7 mouse cellular contexts compared by ENCODE assay signal in the genomic region with DNA sequence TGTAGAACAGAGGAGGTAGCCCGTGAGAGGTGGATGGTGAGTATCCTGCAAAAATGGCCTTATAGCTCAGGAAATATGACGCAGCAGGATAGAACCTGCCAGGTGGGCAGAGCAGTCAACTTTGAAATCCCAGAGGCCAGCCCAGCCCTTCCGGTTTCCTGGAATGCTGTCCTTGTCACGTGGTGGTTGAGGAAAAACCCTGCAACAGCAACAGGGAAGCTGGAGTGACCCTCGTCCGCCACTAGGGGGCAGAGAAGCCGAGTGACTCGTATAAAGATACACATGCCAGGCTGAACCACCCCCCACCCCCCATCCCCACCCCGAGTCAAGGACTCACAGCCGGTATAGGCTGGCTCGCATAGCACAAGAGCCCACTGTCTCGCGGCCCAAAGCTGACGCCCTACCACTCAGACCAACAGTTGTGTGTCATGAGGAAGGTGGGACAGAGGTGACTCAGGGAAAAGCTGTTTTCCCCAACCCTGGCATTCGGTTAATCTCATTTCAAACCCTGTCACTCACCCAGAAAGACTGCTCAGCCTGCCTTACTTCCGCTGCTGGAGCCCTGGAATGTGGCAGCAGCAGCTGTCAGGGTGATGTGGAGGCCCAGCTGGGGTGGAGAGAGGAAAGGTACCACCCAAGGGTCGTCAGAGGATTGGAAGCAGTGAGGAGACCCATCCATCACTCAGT.
DNase-seq lines count a peak whose midpoint lies in the region; ATAC-seq and TF ChIP-seq lines count a peak whose summit lies in the region.

No protein-coding gene starts in this region.

- H3K4me2 ChIP-seq in limb, embryonic 11.5 days (ENCODE audit: low read depth, severe bottlenecking): peak overlapping the region; percentile 49
- H3K4me2 ChIP-seq in midbrain, embryonic 12.5 days (replicated peaks): peak overlapping the region; percentile 48

- ATAC-seq in limb, embryonic 11.5 days (ENCODE audit: insufficient number of reproducible peaks, low FRiP score, low TSS enrichment, low read depth): peak; percentile 92
- ATAC-seq in midbrain, embryonic 12.5 days (ENCODE audit: low FRiP score, low read depth): peak; percentile 93

- intact Hi-C loops in heart, adult 2 months (cut with DNase I): loop anchor here (2.0 kb wide), 1 partner anchor 16 kb away; no protein-coding TSS in a partner anchor

- peak; percentile 89 for TF ChIP-seq CTCF in heart, adult 2 months (IDR thresholded peaks at IDR 0.05)

- H3K9me3 ChIP-seq in limb, embryonic 11.5 days (ENCODE audit: control insufficient read depth, low read length): no peaks in the 10 kb centered on the region
- H3K9me3 ChIP-seq in midbrain, embryonic 12.5 days: no peaks in the 10 kb centered on the region

- H3K27ac ChIP-seq in heart, adult 2 months: peak overlapping the region; percentile 95
- H3K27ac ChIP-seq in limb, embryonic 11.5 days (replicated peaks; ENCODE audit: low read depth, low read length): no peak overlapping the region; the same call in 1 of the 2 replicates
- peak overlapping the region; percentile 58 for H3K27ac ChIP-seq in midbrain, embryonic 12.5 days (replicated peaks)

- peak overlapping the region; percentile 33 for H3K4me3 ChIP-seq in heart, adult 2 months
- H3K4me3 ChIP-seq in limb, embryonic 11.5 days (ENCODE audit: low read depth, low read length): peak overlapping the region; percentile 25
- H3K4me3 ChIP-seq in midbrain, embryonic 12.5 days: peak overlapping the region; percentile 29

- peak; percentile 81 for TF ChIP-seq EP300 in heart, adult 2 months (IDR thresholded peaks at IDR 0.05; ENCODE audit: insufficient read depth, low read depth, low read length)

- peaks cover 4% of the 10 kb centered on the region for H3K4me1 ChIP-seq in heart, adult 2 months (ENCODE audit: control insufficient read depth, insufficient read depth, low read length)
- H3K4me1 ChIP-seq in limb, embryonic 11.5 days (ENCODE audit: control insufficient read depth, insufficient read depth, low read length): peaks cover 6% of the 10 kb centered on the region; the same call in 1 of the 2 replicates
- peaks cover 21% of the 10 kb centered on the region for H3K4me1 ChIP-seq in midbrain, embryonic 12.5 days

- H3K9ac ChIP-seq in heart, adult 2 months (ENCODE audit: low read depth, low read length): peak overlapping the region; percentile 28
- H3K9ac ChIP-seq in limb, embryonic 11.5 days (ENCODE audit: low read length): peak overlapping the region; percentile 23; the same call in 1 of the 2 replicates
- peak overlapping the region; percentile 5; the same call in 1 of the 2 replicates for H3K9ac ChIP-seq in midbrain, embryonic 12.5 days (replicated peaks)

- no peaks in the 10 kb centered on the region for H3K79me2 ChIP-seq in heart, adult 2 months (replicated peaks; ENCODE audit: control insufficient read depth, insufficient read depth, low read length)

- no peaks in the 10 kb centered on the region for H3K36me3 ChIP-seq in heart, adult 2 months (ENCODE audit: control insufficient read depth, insufficient read depth, low read length)
- H3K36me3 ChIP-seq in limb, embryonic 11.5 days (ENCODE audit: control insufficient read depth, insufficient read depth, low read length): no peaks in the 10 kb centered on the region
- no peaks in the 10 kb centered on the region for H3K36me3 ChIP-seq in midbrain, embryonic 12.5 days

- no peaks in the 10 kb centered on the region for H3K27me3 ChIP-seq in heart, adult 2 months (ENCODE audit: control insufficient read depth, insufficient read depth, low read length)
- H3K27me3 ChIP-seq in limb, embryonic 11.5 days (ENCODE audit: control insufficient read depth, insufficient read depth, low read length): no peaks in the 10 kb centered on the region
- H3K27me3 ChIP-seq in midbrain, embryonic 12.5 days: peaks cover 8% of the 10 kb centered on the region; the same call in 1 of the 2 replicates

- WGBS in heart, adult 2 months: 4% methylated on average over 17 of the region's 17 CpGs
- WGBS in limb, embryonic 11.5 days: 4% methylated on average over 17 of the region's 17 CpGs
- WGBS in midbrain, embryonic 12.5 days: 3% methylated on average over 17 of the region's 17 CpGs

- peak; percentile 57; the same call in 1 of the 2 replicates for TF ChIP-seq POLR2A in heart, adult 2 months (IDR thresholded peaks at IDR 0.05; ENCODE audit: insufficient read depth, low read depth, low read length)

- peak; percentile 83 for DNase-seq in adrenal gland, adult 18-20 months (ENCODE audit: low spot score in 2 of 2)
- DNase-seq in embryo, embryonic 9.5 days (ENCODE audit: extremely low spot score): peak; percentile 90
- DNase-seq in heart, adult 2 months: peak; percentile 86 to 90
- peak; percentile 85 for DNase-seq in kidney, adult 18-20 months
- DNase-seq in limb, embryonic 11.5 days (ENCODE audit: low spot score): peak; percentile 94
- peak; percentile 31 to 58 for DNase-seq in spleen, adult 18-20 months
